In genomic region chr17:74716643-74717042, GRCm38 (mm10) we compare ENCODE assay signal across 10 mouse cellular contexts. TPM values are rescaled to one million over a fixed set of nuclear protein-coding genes. Genes with fewer than 3 reads are reported as not detected.
DNase-seq lines count a peak whose midpoint lies in the region; ATAC-seq and TF ChIP-seq lines count a peak whose summit lies in the region.
"Had no signal": no experiment of that assay in that cellular context is flagged by ENCODE, and none has a peak within 500 bp of the region (broad histone marks: within the 10 kb centered on the region; RNA-seq: fewer than 3 reads in every experiment).

No protein-coding gene starts in this region.

- no peak overlapping the region for H3K27ac ChIP-seq in forebrain, embryonic 10.5 days
- no peak overlapping the region for H3K27ac ChIP-seq in forebrain, embryonic 16.5 days (ENCODE audit: low read length)
- no peak overlapping the region for H3K27ac ChIP-seq in testis, adult 2 months (ENCODE audit: control insufficient read depth, insufficient read depth, low read depth, low read length)
- H3K27ac ChIP-seq in liver, embryonic 12.5 days: no peak overlapping the region

- WGBS in forebrain, embryonic 10.5 days: 73% methylated on average over 3 of the region's 3 CpGs
- WGBS in forebrain, embryonic 16.5 days: 68% methylated on average over 3 of the region's 3 CpGs
- 53% methylated on average over 3 of the region's 3 CpGs for WGBS in liver, embryonic 12.5 days (ENCODE audit: insufficient replicate concordance)

- H3K4me2 ChIP-seq in forebrain, embryonic 16.5 days (ENCODE audit: low read length): no peak overlapping the region; the same call in 1 of the 2 replicates
- H3K4me2 ChIP-seq in liver, embryonic 12.5 days: peak overlapping the region; percentile 86

- TF ChIP-seq CTCF in testis, adult 2 months (IDR thresholded peaks at IDR 0.05; ENCODE audit: control insufficient read depth, insufficient read depth, insufficient replicate concordance, low read depth, low read length): no peak

- ATAC-seq in forebrain, embryonic 16.5 days: no peak
- ATAC-seq in liver, embryonic 12.5 days: no peak

- H3K4me3 ChIP-seq in forebrain, embryonic 10.5 days: peak overlapping the region; percentile 93
- H3K4me3 ChIP-seq in forebrain, embryonic 16.5 days (replicated peaks; ENCODE audit: low read length): no peak overlapping the region; the same call in 1 of the 2 replicates
- peak overlapping the region; percentile 85 for H3K4me3 ChIP-seq in testis, adult 2 months (ENCODE audit: control insufficient read depth, low read depth, low read length)
- H3K4me3 ChIP-seq in liver, embryonic 12.5 days: peak overlapping the region; percentile 90

- no peak for DNase-seq in forebrain, embryonic 10.5 days (ENCODE audit: extremely low spot score, low spot score)
- DNase-seq in testis, postnatal 14 days (ENCODE audit: low spot score): no peak
- peak; percentile 17 for DNase-seq in telencephalon, adult 2 months (ENCODE audit: low read depth, low spot score)
- DNase-seq in thymus, postnatal 0 days (ENCODE audit: low spot score): no peak
- DNase-seq in Muller cell, postnatal 12 days (ENCODE audit: inconsistent ontology term): no peak
- DNase-seq: adrenal gland, adult 2 months; lung, adult 2 months had no signal

- H3K27me3 ChIP-seq in forebrain, embryonic 10.5 days (ENCODE audit: poor library complexity, severe bottlenecking): no peaks in the 10 kb centered on the region
- H3K27me3 ChIP-seq in forebrain, embryonic 16.5 days (replicated peaks; ENCODE audit: control insufficient read depth, insufficient read depth, low read length): peaks cover 5% of the 10 kb centered on the region
- H3K27me3 ChIP-seq in testis, adult 2 months (ENCODE audit: control insufficient read depth, insufficient read depth, low read length): no peaks in the 10 kb centered on the region
- H3K27me3 ChIP-seq in liver, embryonic 12.5 days (replicated peaks): peaks cover 6% of the 10 kb centered on the region

- H3K4me1 ChIP-seq in forebrain, embryonic 10.5 days: peaks cover 15% of the 10 kb centered on the region
- H3K4me1 ChIP-seq in forebrain, embryonic 16.5 days (replicated peaks; ENCODE audit: control insufficient read depth, insufficient read depth, low read length): peaks cover 7% of the 10 kb centered on the region
- no peaks in the 10 kb centered on the region for H3K4me1 ChIP-seq in testis, adult 2 months (ENCODE audit: control insufficient read depth, insufficient read depth, low read length)
- H3K4me1 ChIP-seq in liver, embryonic 12.5 days: peaks cover 19% of the 10 kb centered on the region

- H3K9ac ChIP-seq in forebrain, embryonic 16.5 days (replicated peaks; ENCODE audit: low read depth, low read length): no peak overlapping the region
- H3K9ac ChIP-seq in liver, embryonic 12.5 days: peak overlapping the region; percentile 77; the same call in 1 of the 2 replicates

- no peak for TF ChIP-seq POLR2A in testis, adult 2 months (IDR thresholded peaks at IDR 0.05; ENCODE audit: control insufficient read depth, low read depth, low read length)

- no peaks in the 10 kb centered on the region for H3K9me3 ChIP-seq in forebrain, embryonic 10.5 days
- no peaks in the 10 kb centered on the region for H3K9me3 ChIP-seq in forebrain, embryonic 16.5 days (ENCODE audit: control insufficient read depth, low read length)
- H3K9me3 ChIP-seq in liver, embryonic 12.5 days (replicated peaks): no peaks in the 10 kb centered on the region

- peaks cover 3% of the 10 kb centered on the region for H3K36me3 ChIP-seq in forebrain, embryonic 10.5 days (replicated peaks)
- no peaks in the 10 kb centered on the region for H3K36me3 ChIP-seq in forebrain, embryonic 16.5 days (ENCODE audit: control insufficient read depth, insufficient read depth)
- no peaks in the 10 kb centered on the region for H3K36me3 ChIP-seq in testis, adult 2 months (ENCODE audit: control insufficient read depth, insufficient read depth, low read length)
- peaks cover 14% of the 10 kb centered on the region for H3K36me3 ChIP-seq in liver, embryonic 12.5 days

RNA-seq across cellular contexts. Expression of gene Ttc27, which starts 0.9 kb away (rescaled TPM):
- 29.0 and 30.5 TPM in 2 replicates for polyA plus RNA-seq in forebrain, embryonic 10.5 days (2016; fragmentation: Nextera tagmentation; extraction: Ambion mirVana)
- polyA plus RNA-seq in forebrain, embryonic 16.5 days (2015; fragmentation: Nextera tagmentation; extraction: Ambion mirVana): 17.9 and 18.8 TPM in 2 replicates
- polyA plus RNA-seq in testis, adult 2 months (2012; rRNA removed): 10.4 and 10.5 TPM in 2 replicates
- 21.8 and 25.9 TPM in 2 replicates for polyA plus RNA-seq in liver, embryonic 12.5 days (2016; fragmentation: Nextera tagmentation; extraction: Ambion mirVana)
- 21.9 and 24.1 TPM in 2 replicates for polyA plus RNA-seq in thymus, postnatal 0 days (2015; fragmentation: Nextera tagmentation; extraction: Ambion mirVana)
